Mouse (Mus musculus) liver, adult 10 weeks (tissue): Measurements from ENCODE around the gene Gm13691. TPM values are rescaled to one million over a fixed set of nuclear protein-coding genes. Genes with fewer than 3 reads are reported as not detected.

Source experiments
- polyA plus RNA-seq: library from polyadenylated mRNA; stranded (reverse); fragments of 350-450 nt; fragmentation: Illumina TruSeq; extraction: RNeasy Lipid Tissue Mini Kit (QIAGEN cat#74804); gene quantifications from one replicate; pipeline ENCODE4 v1.2.3, GENCODE M21; 2014; ENCODE audit warnings: low read depth, low replicate concordance

The Gm13691 gene
- polyA plus RNA-seq = not detected

DNA sequence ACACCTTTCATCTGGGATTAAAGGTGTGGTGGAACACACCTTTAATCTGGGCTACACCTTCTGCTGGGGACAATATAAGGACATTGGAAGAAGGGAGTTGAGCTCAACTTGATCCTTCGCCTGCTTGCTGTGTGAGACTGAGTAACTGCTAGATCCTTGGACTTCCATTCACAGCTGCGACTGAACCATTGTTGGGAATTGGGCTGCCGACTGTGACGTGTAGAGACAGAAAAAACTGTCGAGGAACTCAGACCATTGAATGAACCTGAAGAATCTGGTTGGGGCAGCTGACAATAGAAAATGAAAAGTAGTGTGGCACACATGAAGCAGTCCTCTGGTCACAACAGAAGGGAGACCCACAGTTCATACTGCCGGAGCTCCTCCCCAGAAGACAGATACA is at the start of gene Gm13691:
Gm13691 (plus strand) TSS at position 301 of the 400 bp plus-strand sequence.

DNA sequence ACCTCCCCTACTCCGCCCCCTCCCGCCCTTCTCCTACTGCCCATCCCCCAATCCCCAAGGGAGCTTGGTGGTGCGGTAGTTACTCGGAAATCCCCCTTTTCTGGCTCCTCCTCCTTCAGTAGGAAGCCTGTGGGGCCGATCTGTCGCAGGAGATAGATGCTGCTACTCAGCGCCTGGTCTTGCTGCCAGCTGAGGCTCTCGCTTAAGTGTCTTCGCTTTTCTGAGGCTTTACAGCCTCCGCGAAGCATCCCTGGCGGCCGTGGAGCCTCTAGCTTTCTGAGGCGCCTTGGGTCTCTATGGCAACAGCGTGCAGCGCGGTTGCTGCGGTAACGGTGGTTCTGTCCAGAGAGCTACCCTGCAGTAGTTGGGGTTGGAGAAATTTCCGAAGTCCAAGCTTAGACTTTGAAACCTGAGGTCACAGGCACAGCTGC is 49.4 kb upstream of the Gm13691 start, which contains the start of gene Zswim2:
Zswim2 (minus strand) TSS at position 298 of the 431 bp plus-strand sequence.

DNA sequence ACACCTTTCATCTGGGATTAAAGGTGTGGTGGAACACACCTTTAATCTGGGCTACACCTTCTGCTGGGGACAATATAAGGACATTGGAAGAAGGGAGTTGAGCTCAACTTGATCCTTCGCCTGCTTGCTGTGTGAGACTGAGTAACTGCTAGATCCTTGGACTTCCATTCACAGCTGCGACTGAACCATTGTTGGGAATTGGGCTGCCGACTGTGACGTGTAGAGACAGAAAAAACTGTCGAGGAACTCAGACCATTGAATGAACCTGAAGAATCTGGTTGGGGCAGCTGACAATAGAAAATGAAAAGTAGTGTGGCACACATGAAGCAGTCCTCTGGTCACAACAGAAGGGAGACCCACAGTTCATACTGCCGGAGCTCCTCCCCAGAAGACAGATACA is 35.0 kb upstream of the Gm13691 start, which contains the start of gene Gm13698:
Gm13698 (plus strand) TSS at position 301 of the 400 bp plus-strand sequence.

DNA sequence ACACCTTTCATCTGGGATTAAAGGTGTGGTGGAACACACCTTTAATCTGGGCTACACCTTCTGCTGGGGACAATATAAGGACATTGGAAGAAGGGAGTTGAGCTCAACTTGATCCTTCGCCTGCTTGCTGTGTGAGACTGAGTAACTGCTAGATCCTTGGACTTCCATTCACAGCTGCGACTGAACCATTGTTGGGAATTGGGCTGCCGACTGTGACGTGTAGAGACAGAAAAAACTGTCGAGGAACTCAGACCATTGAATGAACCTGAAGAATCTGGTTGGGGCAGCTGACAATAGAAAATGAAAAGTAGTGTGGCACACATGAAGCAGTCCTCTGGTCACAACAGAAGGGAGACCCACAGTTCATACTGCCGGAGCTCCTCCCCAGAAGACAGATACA is 29.1 kb upstream of the Gm13691 start, which contains the start of gene Gm13693:
Gm13693 (plus strand) TSS at position 301 of the 400 bp plus-strand sequence.

DNA sequence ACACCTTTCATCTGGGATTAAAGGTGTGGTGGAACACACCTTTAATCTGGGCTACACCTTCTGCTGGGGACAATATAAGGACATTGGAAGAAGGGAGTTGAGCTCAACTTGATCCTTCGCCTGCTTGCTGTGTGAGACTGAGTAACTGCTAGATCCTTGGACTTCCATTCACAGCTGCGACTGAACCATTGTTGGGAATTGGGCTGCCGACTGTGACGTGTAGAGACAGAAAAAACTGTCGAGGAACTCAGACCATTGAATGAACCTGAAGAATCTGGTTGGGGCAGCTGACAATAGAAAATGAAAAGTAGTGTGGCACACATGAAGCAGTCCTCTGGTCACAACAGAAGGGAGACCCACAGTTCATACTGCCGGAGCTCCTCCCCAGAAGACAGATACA is 23.3 kb upstream of the Gm13691 start, which contains the start of gene Gm13695:
Gm13695 (plus strand) TSS at position 301 of the 400 bp plus-strand sequence.

DNA sequence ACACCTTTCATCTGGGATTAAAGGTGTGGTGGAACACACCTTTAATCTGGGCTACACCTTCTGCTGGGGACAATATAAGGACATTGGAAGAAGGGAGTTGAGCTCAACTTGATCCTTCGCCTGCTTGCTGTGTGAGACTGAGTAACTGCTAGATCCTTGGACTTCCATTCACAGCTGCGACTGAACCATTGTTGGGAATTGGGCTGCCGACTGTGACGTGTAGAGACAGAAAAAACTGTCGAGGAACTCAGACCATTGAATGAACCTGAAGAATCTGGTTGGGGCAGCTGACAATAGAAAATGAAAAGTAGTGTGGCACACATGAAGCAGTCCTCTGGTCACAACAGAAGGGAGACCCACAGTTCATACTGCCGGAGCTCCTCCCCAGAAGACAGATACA is 17.5 kb upstream of the Gm13691 start, which contains the start of gene Gm13696:
Gm13696 (plus strand) TSS at position 301 of the 400 bp plus-strand sequence.

DNA sequence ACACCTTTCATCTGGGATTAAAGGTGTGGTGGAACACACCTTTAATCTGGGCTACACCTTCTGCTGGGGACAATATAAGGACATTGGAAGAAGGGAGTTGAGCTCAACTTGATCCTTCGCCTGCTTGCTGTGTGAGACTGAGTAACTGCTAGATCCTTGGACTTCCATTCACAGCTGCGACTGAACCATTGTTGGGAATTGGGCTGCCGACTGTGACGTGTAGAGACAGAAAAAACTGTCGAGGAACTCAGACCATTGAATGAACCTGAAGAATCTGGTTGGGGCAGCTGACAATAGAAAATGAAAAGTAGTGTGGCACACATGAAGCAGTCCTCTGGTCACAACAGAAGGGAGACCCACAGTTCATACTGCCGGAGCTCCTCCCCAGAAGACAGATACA is 11.7 kb upstream of the Gm13691 start, which contains the start of gene Gm13694:
Gm13694 (plus strand) TSS at position 301 of the 400 bp plus-strand sequence.

DNA sequence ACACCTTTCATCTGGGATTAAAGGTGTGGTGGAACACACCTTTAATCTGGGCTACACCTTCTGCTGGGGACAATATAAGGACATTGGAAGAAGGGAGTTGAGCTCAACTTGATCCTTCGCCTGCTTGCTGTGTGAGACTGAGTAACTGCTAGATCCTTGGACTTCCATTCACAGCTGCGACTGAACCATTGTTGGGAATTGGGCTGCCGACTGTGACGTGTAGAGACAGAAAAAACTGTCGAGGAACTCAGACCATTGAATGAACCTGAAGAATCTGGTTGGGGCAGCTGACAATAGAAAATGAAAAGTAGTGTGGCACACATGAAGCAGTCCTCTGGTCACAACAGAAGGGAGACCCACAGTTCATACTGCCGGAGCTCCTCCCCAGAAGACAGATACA is 5.9 kb upstream of the Gm13691 start, which contains the start of gene Gm13697:
Gm13697 (plus strand) TSS at position 301 of the 400 bp plus-strand sequence.

Other genes with a start within 250 kb of the Gm13691 start
- 1.9 TPM for gene Fam171b, start 177.9 kb upstream of the Gm13691 start, polyA plus RNA-seq
- gene Zswim2, start 49.3 kb upstream of the Gm13691 start, polyA plus RNA-seq = not detected
- gene Gm13698, start 34.9 kb upstream of the Gm13691 start, polyA plus RNA-seq = not detected
- gene Gm13693, start 29.1 kb upstream of the Gm13691 start, polyA plus RNA-seq = not detected
- gene Gm13695, start 23.2 kb upstream of the Gm13691 start, polyA plus RNA-seq = not detected
- gene Gm13696, start 17.4 kb upstream of the Gm13691 start, polyA plus RNA-seq = not detected
- not detected for gene Gm13694, start 11.6 kb upstream of the Gm13691 start, polyA plus RNA-seq
- gene Gm13697, start 5.8 kb upstream of the Gm13691 start, polyA plus RNA-seq = not detected